Mouse (Mus musculus) hindbrain, embryonic 15.5 days (tissue): Measurements from ENCODE around the gene Pkp4. TPM values are rescaled to one million over a fixed set of nuclear protein-coding genes. Genes with fewer than 3 reads are reported as not detected.

ENCODE experiments used
- ATAC-seq: fragments of 200-750 bp; cut with Nextera tagmentation; 2 replicates; pipeline ENCODE4 v1.8.0; 2017; ENCODE audit warnings: low read depth, moderate number of reproducible peaks, moderate TSS enrichment; ENCODE audit not compliant: low FRiP score
- H3K27ac ChIP-seq: fragments of 300-500 bp; sonication (generic); replicated peaks from 2 replicates; pipeline ENCODE4 v1.5.1; 2015; ENCODE audit warnings: mild to moderate bottlenecking, inconsistent platforms
- H3K27me3 ChIP-seq: fragments of 300-500 bp; sonication (generic); 2 replicates; pipeline ENCODE4 v1.6.1; 2015; ENCODE audit warnings: control low read depth, inconsistent platforms
- H3K36me3 ChIP-seq: fragments of 300-500 bp; sonication (generic); 2 replicates; pipeline ENCODE4 v1.6.1; 2015; ENCODE audit warnings: control low read depth, inconsistent platforms
- H3K4me1 ChIP-seq: fragments of 300-500 bp; sonication (generic); replicated peaks from 2 replicates; pipeline ENCODE4 v1.6.1; 2015; ENCODE audit warnings: control low read depth, inconsistent platforms
- H3K4me2 ChIP-seq: fragments of 300-500 bp; sonication (generic); 2 replicates; pipeline ENCODE4 v1.6.1; 2015; ENCODE audit warnings: moderate library complexity, mild to moderate bottlenecking, inconsistent platforms
- H3K4me3 ChIP-seq: fragments of 300-500 bp; sonication (generic); 2 replicates; pipeline ENCODE4 v1.5.1; 2015; ENCODE audit warnings: mild to moderate bottlenecking, inconsistent platforms
- H3K9ac ChIP-seq: fragments of 300-500 bp; sonication (generic); 2 replicates; pipeline ENCODE4 v1.6.1; 2015; ENCODE audit warnings: inconsistent platforms
- H3K9me3 ChIP-seq: fragments of 300-500 bp; sonication (generic); 2 replicates; pipeline ENCODE4 v1.6.1; 2016; ENCODE audit warnings: control low read depth, inconsistent platforms
- WGBS: fragments of 180-500 bp; shearing (Covaris S2); methylation state at CpG from one replicate; pipeline ENCODE4 v1.1.7; 2015; 5-methylcytosine and 5-hydroxymethylcytosine counted together
- polyA plus RNA-seq: library from polyadenylated mRNA; unstranded; fragments of >200 nt; fragmentation: Nextera tagmentation; extraction: Ambion mirVana; gene quantifications from 2 replicates; pipeline ENCODE4 v1.2.1, GENCODE M21; 2015

Gene Pkp4
- polyA plus RNA-seq = 24.7 and 26.4 TPM in 2 replicates

GRCm38 (mm10) chr2:59160605-59160963, at the start of gene Pkp4, which contains the start of gene Ccdc148:
Gene Pkp4 (plus strand): TSS chr2:59160850.
Gene Ccdc148 (minus strand): TSS chr2:59160683.
- under 1% methylated on average over 36 of the region's 37 CpGs for WGBS
- no peaks in the 10 kb centered on the region for H3K9me3 ChIP-seq
- H3K27ac ChIP-seq = peak within 1 kb of the TSS; percentile 86
- no peaks in the 10 kb centered on the region for H3K27me3 ChIP-seq
- H3K4me3 ChIP-seq = peak within 1 kb of the TSS; percentile 80
- H3K36me3 ChIP-seq = no peaks in the 10 kb centered on the region
- H3K4me2 ChIP-seq = peak within 1 kb of the TSS; percentile 69
- ATAC-seq = peak; percentile 99
- peak within 1 kb of the TSS; percentile 73 for H3K9ac ChIP-seq
- H3K4me1 ChIP-seq = peaks cover 19% of the 10 kb centered on the region

- WGBS = 89% methylated on average over 7 of the region's 7 CpGs
- Histone ChIP-seq H3K9ac (no peak overlapping the region), H3K36me3 (no peaks in the 10 kb centered on the region), H3K4me3 (no peak overlapping the region), H3K9me3 (no peaks in the 10 kb centered on the region), H3K4me2 (no peak overlapping the region), H3K27me3 (no peaks in the 10 kb centered on the region), H3K27ac (no peak overlapping the region), H3K4me1 (peaks cover 3% of the 10 kb centered on the region; the same call in 1 of the 2 replicates)
- ATAC-seq = no peak
These were observed 31.6 kb upstream of the Pkp4 start for GRCm38 (mm10) chr2:59129023-59129422.

GRCm38 (mm10) chr2:59129821-59130220, 30.8 kb upstream of the Pkp4 start:
- H3K27ac ChIP-seq = no peak overlapping the region
- H3K36me3 ChIP-seq = no peaks in the 10 kb centered on the region
- no peaks in the 10 kb centered on the region for H3K9me3 ChIP-seq
- WGBS = 86% methylated on average over 8 of the region's 8 CpGs
- ATAC-seq = no peak
- H3K9ac ChIP-seq = no peak overlapping the region
- no peak overlapping the region for H3K4me2 ChIP-seq
- peaks cover 3% of the 10 kb centered on the region; the same call in 1 of the 2 replicates for H3K4me1 ChIP-seq
- H3K4me3 ChIP-seq = no peak overlapping the region
- H3K27me3 ChIP-seq = no peaks in the 10 kb centered on the region

- Histone ChIP-seq H3K4me1 (peaks cover 3% of the 10 kb centered on the region; the same call in 1 of the 2 replicates), H3K9me3 (no peaks in the 10 kb centered on the region), H3K36me3 (no peaks in the 10 kb centered on the region), H3K9ac (no peak overlapping the region), H3K27ac (no peak overlapping the region), H3K4me2 (no peak overlapping the region), H3K4me3 (no peak overlapping the region), H3K27me3 (no peaks in the 10 kb centered on the region)
- no peak for ATAC-seq
- 90% methylated on average over 8 of the region's 8 CpGs for WGBS
These were observed 29.6 kb upstream of the Pkp4 start for GRCm38 (mm10) chr2:59131044-59131443.

GRCm38 (mm10) chr2:59155428-59155827, 5.2 kb upstream of the Pkp4 start:
- Histone ChIP-seq H3K4me2 (no peak overlapping the region), H3K36me3 (no peaks in the 10 kb centered on the region), H3K4me3 (no peak overlapping the region), H3K9ac (no peak overlapping the region), H3K9me3 (no peaks in the 10 kb centered on the region), H3K27ac (no peak overlapping the region), H3K4me1 (peaks cover 4% of the 10 kb centered on the region), H3K27me3 (no peaks in the 10 kb centered on the region)
- no peak for ATAC-seq

- 49% methylated on average over 2 of the region's 2 CpGs for WGBS
- H3K9me3 ChIP-seq = no peaks in the 10 kb centered on the region
- no peak for ATAC-seq
- H3K4me3 ChIP-seq = no peak overlapping the region
- H3K36me3 ChIP-seq = no peaks in the 10 kb centered on the region
- H3K27me3 ChIP-seq = no peaks in the 10 kb centered on the region
- no peak overlapping the region for H3K4me2 ChIP-seq
- H3K4me1 ChIP-seq = peaks cover 12% of the 10 kb centered on the region
- no peak overlapping the region for H3K27ac ChIP-seq
- no peak overlapping the region for H3K9ac ChIP-seq
These were observed 2.5 kb upstream of the Pkp4 start for GRCm38 (mm10) chr2:59158117-59158516.

GRCm38 (mm10) chr2:59159961-59160604, 567 bp upstream of the Pkp4 start:
- Histone ChIP-seq H3K36me3 (no peaks in the 10 kb centered on the region), H3K4me2 (peak overlapping the region; percentile 69), H3K9ac (peak overlapping the region; percentile 42), H3K9me3 (no peaks in the 10 kb centered on the region), H3K27ac (peak overlapping the region; percentile 65), H3K27me3 (no peaks in the 10 kb centered on the region), H3K4me3 (peak overlapping the region; percentile 80), H3K4me1 (peaks cover 19% of the 10 kb centered on the region)
- WGBS = under 1% methylated on average over 16 of the region's 16 CpGs
- ATAC-seq = peak; percentile 27

- WGBS = 0% methylated on average over 25 of the region's 58 CpGs
These were observed 381 bp downstream of the Pkp4 start for GRCm38 (mm10) chr2:59161021-59161440.

GRCm38 (mm10) chr2:59161441-59162284, 1.0 kb downstream of the Pkp4 start:
- Histone ChIP-seq H3K4me1 (peaks cover 19% of the 10 kb centered on the region), H3K36me3 (no peaks in the 10 kb centered on the region), H3K27me3 (no peaks in the 10 kb centered on the region), H3K27ac (peak overlapping the region; percentile 86), H3K4me3 (peak overlapping the region; percentile 80), H3K4me2 (peak overlapping the region; percentile 69), H3K9me3 (no peaks in the 10 kb centered on the region), H3K9ac (peak overlapping the region; percentile 73)
- ATAC-seq = peak; percentile 61
- WGBS = under 1% methylated on average over 74 of the region's 74 CpGs

More at GRCm38 (mm10) chr2:59161021-59161440, 381 bp downstream of the Pkp4 start:
- Histone ChIP-seq H3K4me1 (peaks cover 19% of the 10 kb centered on the region), H3K27ac (peak overlapping the region; percentile 86), H3K9me3 (no peaks in the 10 kb centered on the region), H3K27me3 (no peaks in the 10 kb centered on the region), H3K4me2 (peak overlapping the region; percentile 69), H3K36me3 (no peaks in the 10 kb centered on the region), H3K9ac (peak overlapping the region; percentile 73), H3K4me3 (peak overlapping the region; percentile 80)
- peak; percentile 43 for ATAC-seq

- peak overlapping the region; percentile 73 for H3K9ac ChIP-seq
- no peak for ATAC-seq
- H3K36me3 ChIP-seq = no peaks in the 10 kb centered on the region
- WGBS = 24% methylated on average over 8 of the region's 8 CpGs
- no peaks in the 10 kb centered on the region for H3K27me3 ChIP-seq
- H3K4me2 ChIP-seq = peak overlapping the region; percentile 69
- peak overlapping the region; percentile 80 for H3K4me3 ChIP-seq
- H3K4me1 ChIP-seq = peaks cover 19% of the 10 kb centered on the region
- H3K27ac ChIP-seq = peak overlapping the region; percentile 86
- no peaks in the 10 kb centered on the region for H3K9me3 ChIP-seq
These were observed 1.6 kb downstream of the Pkp4 start for GRCm38 (mm10) chr2:59162285-59162600.

GRCm38 (mm10) chr2:59166976-59167375, 6.3 kb downstream of the Pkp4 start:
- Histone ChIP-seq H3K27me3 (no peaks in the 10 kb centered on the region), H3K4me2 (no peak overlapping the region), H3K4me3 (no peak overlapping the region), H3K9ac (no peak overlapping the region), H3K4me1 (peaks cover 17% of the 10 kb centered on the region), H3K9me3 (no peaks in the 10 kb centered on the region), H3K27ac (no peak overlapping the region), H3K36me3 (no peaks in the 10 kb centered on the region)
- 86% methylated on average over 4 of the region's 4 CpGs for WGBS
- no peak for ATAC-seq

- Histone ChIP-seq H3K36me3 (no peaks in the 10 kb centered on the region), H3K4me1 (peaks cover 14% of the 10 kb centered on the region), H3K27ac (no peak overlapping the region), H3K9me3 (no peaks in the 10 kb centered on the region), H3K27me3 (no peaks in the 10 kb centered on the region), H3K4me3 (no peak overlapping the region), H3K4me2 (no peak overlapping the region), H3K9ac (no peak overlapping the region)
- WGBS = 81% methylated on average over 4 of the region's 4 CpGs
- ATAC-seq = no peak
These were observed 7.2 kb downstream of the Pkp4 start for GRCm38 (mm10) chr2:59167830-59168229.
